Mouse (Mus musculus) stomach, postnatal 0 days (tissue): ENCODE measurements at regions not wholly inside any gene's neighbourhood (a gene's known extent, or its start where the extent isn't known, plus 50 kb on each side); places are given as distances from the start of the nearest gene placed in this dataset.
A peak's percentile ranks its signal among the peaks of the same experiment; 100 is the strongest.

Source experiments
- ATAC-seq: fragments of 200-750 bp; cut with Nextera tagmentation; 2 replicates; pipeline ENCODE4 v1.8.0; 2017; ENCODE audit not compliant: low FRiP score, low TSS enrichment
- DNase-seq: peaks from one replicate; pipeline ENCODE4 v3.0.0-alpha.2; 2016; ENCODE audit warnings: low spot score
- H3K27ac ChIP-seq: fragments of 300-500 bp; sonication (generic); replicated peaks from 2 replicates; pipeline ENCODE4 v1.5.1; 2014; ENCODE audit warnings: mild to moderate bottlenecking, control low read depth
- H3K27me3 ChIP-seq: fragments of 300-500 bp; sonication (generic); 2 replicates; pipeline ENCODE4 v1.6.1; 2014; ENCODE audit warnings: low read length; ENCODE audit not compliant: control insufficient read depth, insufficient read depth
- H3K36me3 ChIP-seq: fragments of 300-500 bp; sonication (generic); 2 replicates; pipeline ENCODE4 v1.6.1; 2014; ENCODE audit warnings: low read length, mixed read lengths; ENCODE audit not compliant: control insufficient read depth, insufficient read depth
- H3K4me1 ChIP-seq: fragments of 300-500 bp; sonication (generic); replicated peaks from 2 replicates; pipeline ENCODE4 v1.6.1; 2014; ENCODE audit warnings: antibody characterized with exemption; ENCODE audit not compliant: control insufficient read depth, insufficient read depth
- H3K4me2 ChIP-seq: fragments of 300-500 bp; sonication (generic); replicated peaks from 2 replicates; pipeline ENCODE4 v1.6.1; 2014; ENCODE audit warnings: low read depth, mild to moderate bottlenecking, control low read depth, moderate library complexity
- H3K4me3 ChIP-seq: fragments of 300-500 bp; sonication (generic); 2 replicates; pipeline ENCODE4 v1.5.1; 2014; ENCODE audit warnings: low read depth, low read length, control low read depth
- H3K9ac ChIP-seq: fragments of 300-500 bp; sonication (generic); 2 replicates; pipeline ENCODE4 v1.6.1; 2014; ENCODE audit warnings: mild to moderate bottlenecking, low read length, control low read depth, mixed read lengths
- H3K9me3 ChIP-seq: fragments of 300-500 bp; sonication (generic); 2 replicates; pipeline ENCODE4 v1.6.1; 2016; ENCODE audit warnings: low read length; ENCODE audit not compliant: control insufficient read depth
- CTCF ChIP-seq: IDR thresholded peaks from 2 replicates; pipeline ENCODE4 v1.5.1; 2016; ENCODE audit warnings: antibody characterized with exemption, low read depth, mild to moderate bottlenecking, moderate library complexity
- EP300 ChIP-seq: optimal IDR thresholded peaks from 2 replicates; pipeline ENCODE3; 2016; ENCODE audit warnings: antibody characterized with exemption
- WGBS: fragments of 180-500 bp; shearing (Covaris S2); extraction: QIAGEN DNeasy Blood & Tissue Kit; methylation state at CpG from one replicate; pipeline ENCODE4 v1.1.7; 2014; 5-methylcytosine and 5-hydroxymethylcytosine counted together

- ATAC-seq: no peak
- Histone ChIP-seq H3K9me3 (no peaks in the 10 kb centered on the region), H3K4me2 (no peak overlapping the region), H3K27ac (no peak overlapping the region), H3K36me3 (no peaks in the 10 kb centered on the region), H3K4me3 (no peak overlapping the region), H3K9ac (no peak overlapping the region), H3K27me3 (no peaks in the 10 kb centered on the region), H3K4me1 (no peaks in the 10 kb centered on the region)
- TF ChIP-seq CTCF (no peak), EP300 (no peak)
- 86% methylated on average over 12 of the region's 12 CpGs for WGBS
- DNase-seq: no peak
Measured at GRCm38 (mm10) chr10:95025569-95026327, 81.1 kb upstream of the Plxnc1 start.

- H3K4me1 ChIP-seq: no peaks in the 10 kb centered on the region
- 53% methylated on average over 1 of the region's 1 CpGs for WGBS
- ATAC-seq (no peak), DNase-seq (no peak)
- H3K4me3 ChIP-seq: no peak overlapping the region
- H3K36me3 ChIP-seq: no peaks in the 10 kb centered on the region
- no peak overlapping the region for H3K27ac ChIP-seq
- H3K4me2 ChIP-seq: no peak overlapping the region
- no peaks in the 10 kb centered on the region for H3K27me3 ChIP-seq
- H3K9me3 ChIP-seq: no peaks in the 10 kb centered on the region
- no peak overlapping the region for H3K9ac ChIP-seq
- no peak for TF ChIP-seq EP300
- TF ChIP-seq CTCF: no peak
Measured at GRCm38 (mm10) chr10:95021209-95021608, 76.6 kb upstream of the Plxnc1 start.

- H3K4me3 ChIP-seq: no peak overlapping the region
- TF ChIP-seq EP300 (no peak), CTCF (no peak)
- no peaks in the 10 kb centered on the region for H3K36me3 ChIP-seq
- no peaks in the 10 kb centered on the region for H3K27me3 ChIP-seq
- H3K4me2 ChIP-seq: no peak overlapping the region
- H3K9me3 ChIP-seq: no peaks in the 10 kb centered on the region
- WGBS: 89% methylated on average over 7 of the region's 7 CpGs
- ATAC-seq (no peak), DNase-seq (no peak)
- H3K9ac ChIP-seq: no peak overlapping the region
- H3K27ac ChIP-seq: no peak overlapping the region
- no peaks in the 10 kb centered on the region for H3K4me1 ChIP-seq
Measured at GRCm38 (mm10) chr10:95016896-95017295, 72.3 kb upstream of the Plxnc1 start.

GRCm38 (mm10) chr10:95015298-95015951, 70.8 kb upstream of the Plxnc1 start:
- ATAC-seq: no peak
- no peaks in the 10 kb centered on the region for H3K36me3 ChIP-seq
- H3K27me3 ChIP-seq: no peaks in the 10 kb centered on the region
- 84% methylated on average over 9 of the region's 9 CpGs for WGBS
- H3K4me1 ChIP-seq: no peaks in the 10 kb centered on the region
- no peak overlapping the region for H3K27ac ChIP-seq
- no peak overlapping the region for H3K9ac ChIP-seq
- no peaks in the 10 kb centered on the region for H3K9me3 ChIP-seq
- H3K4me2 ChIP-seq: no peak overlapping the region
- DNase-seq: no peak
- TF ChIP-seq CTCF (no peak), EP300 (no peak)
- H3K4me3 ChIP-seq: no peak overlapping the region

- Histone ChIP-seq H3K4me2 (no peak overlapping the region), H3K9me3 (no peaks in the 10 kb centered on the region), H3K27me3 (no peaks in the 10 kb centered on the region), H3K36me3 (no peaks in the 10 kb centered on the region), H3K9ac (no peak overlapping the region), H3K4me3 (no peak overlapping the region), H3K27ac (0 out of 2 replicates have a peak overlapping the region, but pooled peaks have one; percentile 4), H3K4me1 (no peaks in the 10 kb centered on the region)
- TF ChIP-seq CTCF (no peak), EP300 (no peak)
- WGBS: 50% methylated on average over 4 of the region's 4 CpGs
- no peak for ATAC-seq
- no peak for DNase-seq
Measured at GRCm38 (mm10) chr10:95013946-95014345, 69.3 kb upstream of the Plxnc1 start.
